Mouse (Mus musculus) ovary, postnatal 14 days (tissue): ENCODE measurements around the gene Npas1.

ENCODE experiments used
- DNase-seq: peaks from one replicate; pipeline ENCODE4 v3.0.0; 2022; ENCODE audit warnings: low spot score

The Npas1 gene

DNA sequence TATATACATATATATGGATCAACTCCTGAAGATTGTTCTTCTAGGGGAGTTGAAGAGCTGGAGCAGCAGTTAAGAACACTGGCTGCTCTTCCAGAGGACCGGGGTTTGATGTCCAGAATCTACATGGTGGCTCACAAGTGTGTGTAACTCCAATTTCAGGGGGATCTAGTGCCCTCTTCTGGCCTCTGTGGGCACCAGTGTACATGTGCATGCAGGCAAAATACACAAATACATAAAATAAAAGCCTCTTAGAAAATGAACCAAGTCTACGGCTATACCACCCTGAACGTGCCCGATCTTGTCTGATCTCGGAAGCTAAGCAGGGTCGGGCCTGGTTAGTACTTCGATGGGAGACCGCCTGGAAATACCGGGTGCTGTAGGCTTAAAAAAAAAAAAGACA is 6.0 kb downstream of the Npas1 start:
- DNase-seq, result no peak

DNA sequence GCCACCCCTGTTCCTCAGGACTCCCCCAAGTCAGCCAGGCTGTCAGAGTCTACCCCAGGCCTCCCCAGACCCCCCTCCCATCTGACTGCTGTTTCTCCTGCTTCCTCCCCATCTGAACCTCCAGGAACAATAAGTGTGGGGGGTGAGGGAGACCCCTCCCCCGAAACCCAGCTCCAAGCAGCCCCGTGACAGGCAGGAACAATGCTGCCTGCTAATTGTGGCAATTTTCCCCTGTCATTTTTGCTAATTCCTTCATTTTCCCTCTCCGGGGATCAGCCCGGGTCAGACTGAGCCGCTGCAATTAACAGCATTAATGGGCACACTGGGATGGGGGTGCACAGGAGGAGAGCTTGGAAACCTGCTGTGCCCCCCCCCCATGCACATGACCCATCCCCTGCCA is 9.4 kb downstream of the Npas1 start:
- no peak for DNase-seq

DNA sequence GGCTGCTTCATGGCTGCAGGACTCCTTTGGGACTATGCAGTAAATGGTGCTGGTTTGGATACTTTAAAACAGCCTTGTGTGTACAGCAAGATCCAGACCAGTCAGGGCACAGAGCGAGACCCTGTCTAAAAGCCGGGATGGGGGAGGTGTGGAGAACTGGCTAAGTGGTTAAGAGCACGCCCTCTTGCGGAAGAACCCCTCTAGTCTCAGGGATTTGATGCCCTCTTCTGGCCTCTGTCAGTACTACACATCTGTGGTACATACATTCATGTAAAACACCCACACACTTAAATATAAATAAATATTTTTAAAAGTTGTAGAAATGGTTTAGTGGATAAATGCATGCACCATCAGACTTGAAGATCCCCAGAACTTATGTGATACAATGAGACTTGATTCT is 11.0 kb downstream of the Npas1 start:
- DNase-seq, result no peak

DNA sequence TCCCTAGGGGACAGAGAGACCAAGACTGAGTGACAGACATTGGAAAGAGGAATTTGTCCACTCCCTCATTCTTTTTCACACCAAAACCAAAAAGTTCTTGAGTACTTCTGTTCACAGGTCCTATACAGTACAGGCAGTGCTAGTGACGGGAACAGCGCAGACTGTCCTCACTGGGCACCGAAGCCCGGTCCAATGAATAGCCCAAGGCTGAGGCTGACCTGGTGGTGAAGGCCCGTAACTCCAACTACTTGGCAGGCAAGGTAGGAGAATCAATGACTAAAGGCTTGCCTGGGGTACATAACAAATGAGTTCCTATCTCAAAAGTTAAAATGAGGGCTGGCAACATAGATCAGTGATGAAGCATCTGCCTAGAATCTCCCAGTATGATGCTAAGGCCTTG is 12.0 kb downstream of the Npas1 start:
- no peak for DNase-seq

DNA sequence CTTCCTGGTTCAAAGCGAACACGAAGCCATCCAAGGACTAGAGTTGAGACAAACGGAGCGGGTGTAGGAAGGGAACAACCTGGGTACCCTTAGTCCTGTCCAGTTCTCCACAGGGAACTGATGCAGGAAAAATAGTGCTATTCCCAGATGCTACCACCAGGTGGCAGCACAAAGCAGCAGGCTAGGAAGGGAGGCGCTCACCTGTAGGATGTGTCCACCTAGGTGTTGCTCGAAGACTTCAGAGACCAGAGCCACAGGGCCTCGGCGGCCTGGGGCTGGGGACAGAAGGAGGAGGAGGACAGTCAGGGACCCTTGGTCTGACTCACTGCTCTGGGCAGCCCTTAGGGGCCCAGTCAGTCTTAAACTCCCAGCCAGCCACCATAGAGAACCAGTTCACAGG is 12.4 kb downstream of the Npas1 start:
- peak; percentile 77 for DNase-seq

DNA sequence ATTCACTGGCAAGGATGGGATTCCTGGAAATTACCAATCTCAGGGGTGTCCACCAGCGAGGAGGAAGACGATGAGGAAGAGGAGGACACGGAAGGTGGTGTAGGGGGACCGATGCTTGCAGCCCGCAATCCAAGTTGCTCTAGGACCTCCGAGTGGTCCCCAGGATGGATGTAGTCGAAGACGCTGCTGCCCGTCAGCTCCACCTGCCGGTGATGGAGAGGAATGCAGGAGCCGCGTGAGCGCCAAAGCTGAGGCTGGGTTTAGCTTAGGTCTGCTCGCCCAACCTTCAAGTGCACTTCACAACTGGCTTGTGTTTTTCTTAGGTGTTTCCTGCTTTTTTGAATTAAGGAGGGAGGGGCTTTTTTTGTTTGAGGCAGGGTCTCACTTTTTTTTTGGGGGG is 14.3 kb downstream of the Npas1 start:
- DNase-seq, result peak; percentile 81

DNA sequence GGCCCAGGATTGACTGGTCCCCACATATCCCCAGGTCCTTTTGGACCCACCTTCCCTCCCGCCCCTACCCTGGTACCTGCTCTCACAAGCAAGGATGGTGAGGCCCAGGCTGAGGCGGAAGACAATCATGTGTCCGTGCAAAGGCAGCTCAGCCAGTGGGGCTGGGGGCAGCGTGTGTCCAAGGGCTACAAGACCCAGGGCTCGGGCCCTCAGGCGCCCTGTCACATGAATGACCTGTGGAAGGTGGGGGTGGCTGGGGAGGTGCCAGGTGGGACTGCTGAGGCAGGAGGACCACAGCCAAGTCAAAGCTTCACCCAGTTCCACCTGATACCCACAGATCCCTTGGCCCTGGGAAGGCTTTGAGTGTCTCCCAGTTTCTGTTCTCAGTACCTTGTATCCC is 15.8 kb downstream of the Npas1 start:
- DNase-seq, result no peak

DNA sequence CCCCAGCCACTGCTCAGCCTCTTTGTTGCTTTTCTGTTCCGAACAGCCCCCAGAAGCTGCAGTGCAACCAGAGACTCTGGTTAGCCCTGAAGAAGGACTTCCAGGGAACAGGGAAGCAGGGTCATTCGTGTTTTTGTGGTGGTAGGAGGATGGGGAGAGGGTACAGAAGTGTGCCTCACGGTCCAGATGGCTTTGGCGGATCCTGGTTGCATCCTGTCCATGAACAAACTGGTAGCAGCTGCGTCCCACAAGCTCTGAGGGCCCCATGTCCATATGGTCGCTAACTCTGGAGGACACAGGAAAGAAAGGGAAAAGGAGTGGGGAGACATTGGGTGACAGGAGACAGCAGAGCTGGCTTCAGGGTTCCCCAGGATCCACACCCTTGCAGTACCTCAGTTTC is 16.4 kb downstream of the Npas1 start:
- no peak for DNase-seq

DNA sequence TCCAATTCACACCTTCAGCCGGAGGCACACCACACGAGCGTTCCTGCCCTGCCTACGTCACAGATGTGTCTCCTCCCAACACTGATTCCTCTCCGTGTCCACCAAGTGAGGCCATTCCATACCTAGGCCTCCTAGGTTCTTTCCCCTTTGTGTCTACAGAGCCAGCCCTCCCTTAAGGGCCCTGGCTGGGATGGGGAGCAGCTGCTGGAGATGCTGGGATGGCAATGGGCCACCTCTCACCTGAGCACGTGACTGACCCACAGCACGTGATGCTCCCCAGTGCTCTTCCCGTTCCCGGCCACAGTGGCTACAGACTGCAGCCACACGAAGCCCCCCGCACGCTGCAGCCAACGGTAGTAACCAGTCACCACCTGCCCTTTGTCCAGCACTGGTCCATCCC is 17.0 kb downstream of the Npas1 start:
- no peak for DNase-seq

DNA sequence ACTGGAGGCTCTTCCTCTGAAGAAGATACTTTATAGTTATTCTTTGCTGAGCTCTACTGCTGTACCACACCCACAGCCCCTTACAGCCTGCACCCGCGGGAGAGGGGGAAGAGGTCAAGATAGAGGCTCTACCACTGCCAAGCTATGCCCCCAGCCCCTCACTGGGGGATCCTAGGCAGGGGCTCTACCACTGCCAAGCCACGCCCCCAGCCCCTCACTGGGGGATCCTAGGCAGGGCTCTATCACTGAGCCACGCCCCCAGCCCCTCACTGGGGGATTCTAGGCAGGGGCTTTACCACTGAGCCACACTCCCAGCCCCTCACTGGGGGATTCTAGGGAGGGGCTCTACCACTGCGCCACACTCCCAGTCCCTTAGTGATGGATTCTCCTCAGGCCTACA is 21.2 kb downstream of the Npas1 start:
- no peak for DNase-seq

DNA sequence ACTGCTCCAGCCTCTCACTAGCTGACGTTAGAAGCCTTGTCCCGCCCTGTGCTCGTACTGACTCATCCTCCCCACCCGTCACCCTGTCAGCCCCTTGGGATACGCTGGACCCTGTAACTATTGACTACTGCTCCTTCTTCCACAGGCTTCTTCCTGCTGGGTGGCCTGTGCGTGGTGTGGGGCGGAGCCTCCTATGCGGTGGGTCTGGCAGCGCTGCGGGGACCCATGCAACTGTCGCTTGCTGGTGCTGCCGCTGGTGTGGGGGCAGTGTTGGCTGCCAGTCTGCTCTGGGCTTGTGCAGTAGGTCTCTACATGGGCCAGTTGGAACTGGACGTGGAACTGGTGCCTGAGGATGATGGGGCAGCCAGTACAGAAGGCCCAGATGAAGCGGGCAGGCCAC is 22.5 kb downstream of the Npas1 start:
- no peak for DNase-seq

DNA sequence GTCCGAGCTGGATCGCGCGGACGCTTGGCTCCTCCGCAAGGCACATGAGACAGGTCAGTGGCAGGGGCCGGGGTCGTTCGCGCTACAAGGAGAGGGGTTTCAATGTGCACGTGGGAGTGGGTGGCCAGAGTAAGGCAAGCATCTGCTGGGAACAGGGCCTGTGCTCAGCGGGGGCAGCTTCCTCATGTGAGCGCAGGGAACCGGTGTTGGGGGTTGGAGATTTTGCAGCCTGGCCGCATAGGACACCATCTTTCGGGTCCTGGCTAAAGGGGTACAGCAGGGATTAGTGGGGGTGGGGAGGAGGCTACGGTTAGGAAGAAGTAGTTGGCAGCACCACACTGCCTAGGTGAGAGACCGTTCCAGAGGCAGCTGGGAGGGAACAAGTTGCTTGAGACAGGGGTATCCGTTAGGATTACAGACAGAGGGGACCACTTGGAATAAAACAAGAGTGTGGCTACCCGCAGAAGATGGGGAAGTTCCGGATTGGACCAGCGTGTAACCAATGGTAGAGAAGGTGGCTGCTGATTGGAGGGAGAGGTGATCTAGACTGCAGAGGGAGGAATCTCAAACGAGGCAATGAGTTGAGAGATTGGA is 24.3 kb downstream of the Npas1 start:
- peak; percentile 20 for DNase-seq

DNA sequence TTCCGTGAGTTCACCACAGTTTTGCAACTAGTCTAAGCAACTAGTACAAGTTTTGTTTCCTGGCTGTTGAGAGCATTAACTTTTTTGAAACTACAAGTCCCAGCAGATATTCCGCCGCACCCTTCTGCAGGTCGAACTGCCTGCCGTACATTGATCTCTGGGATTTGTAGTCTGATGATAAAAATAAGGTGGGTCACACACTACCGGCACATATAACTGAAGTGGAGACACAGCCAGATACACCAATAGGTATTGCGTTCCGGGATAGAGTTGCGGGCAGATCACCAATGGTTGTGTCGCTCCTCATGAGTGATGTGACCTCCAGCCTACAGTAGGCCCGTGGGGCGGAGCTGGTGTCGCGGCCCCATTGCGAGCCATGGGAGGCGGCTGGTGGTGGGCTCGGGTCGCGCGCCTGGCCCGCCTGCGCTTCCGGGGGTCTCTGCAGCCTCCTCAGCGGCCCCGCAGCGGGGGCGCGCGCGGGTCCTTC is 24.9 kb downstream of the Npas1 start, which contains the start of gene Tmem160:
Tmem160 (plus strand) TSS at position 193 of the 487 bp plus-strand sequence.
- DNase-seq, result peak; percentile 70

DNA sequence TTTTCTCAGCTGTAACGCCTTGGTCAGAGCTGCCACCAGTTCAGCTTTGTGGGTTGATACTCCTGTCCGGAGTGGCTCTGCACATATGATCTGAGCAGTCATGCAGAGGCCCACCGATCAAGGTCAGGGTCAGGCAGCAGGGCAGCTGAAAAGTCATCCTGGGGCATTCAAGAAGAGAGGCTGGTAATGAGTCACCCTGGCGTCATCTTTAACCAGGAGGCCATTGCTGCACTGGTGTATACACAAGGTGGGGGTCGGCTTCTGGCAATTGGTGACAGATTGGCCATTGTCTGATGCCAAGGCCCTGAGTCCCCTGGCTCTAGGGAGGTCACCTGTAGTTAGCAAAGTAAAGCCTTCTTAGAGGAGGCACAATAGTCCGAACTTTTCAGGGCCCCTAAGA is 25.9 kb downstream of the Npas1 start:
- no peak for DNase-seq

DNA sequence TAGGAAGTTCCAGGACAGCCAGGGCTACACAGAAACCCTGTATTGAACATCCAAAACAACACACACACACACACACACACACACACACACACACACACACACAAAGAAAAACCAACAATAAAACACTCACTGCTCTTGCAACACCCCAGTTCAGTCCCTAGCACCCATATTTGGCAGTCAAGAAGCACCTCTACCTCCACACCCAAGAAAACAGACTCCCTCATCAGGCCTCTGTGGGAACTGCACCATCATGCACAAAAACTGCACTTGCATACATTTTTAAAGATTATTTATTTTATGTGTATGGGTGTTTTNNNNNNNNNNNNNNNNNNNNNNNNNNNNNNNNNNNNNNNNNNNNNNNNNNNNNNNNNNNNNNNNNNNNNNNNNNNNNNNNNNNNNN is 36.3 kb downstream of the Npas1 start:
- no peak for DNase-seq

DNA sequence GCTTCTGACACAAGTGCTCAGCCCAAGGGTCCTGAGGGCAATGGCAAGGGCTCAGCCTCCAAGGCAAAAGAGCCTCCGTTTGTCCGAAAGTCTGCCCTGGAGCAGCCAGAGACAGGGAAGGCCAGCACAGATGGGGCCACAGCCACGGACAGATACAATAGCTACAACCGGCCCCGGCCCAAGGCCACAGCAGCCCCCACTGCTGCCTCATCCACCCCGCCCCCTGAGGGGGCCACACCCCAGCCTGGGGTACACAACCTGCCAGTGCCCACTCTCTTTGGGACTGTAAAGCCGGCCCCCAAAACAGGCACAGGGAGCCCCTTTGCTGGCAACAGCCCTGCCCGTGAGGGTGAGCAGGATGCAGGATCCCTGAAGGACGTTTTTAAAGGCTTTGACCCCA is 42.4 kb downstream of the Npas1 start:
- no peak for DNase-seq

DNA sequence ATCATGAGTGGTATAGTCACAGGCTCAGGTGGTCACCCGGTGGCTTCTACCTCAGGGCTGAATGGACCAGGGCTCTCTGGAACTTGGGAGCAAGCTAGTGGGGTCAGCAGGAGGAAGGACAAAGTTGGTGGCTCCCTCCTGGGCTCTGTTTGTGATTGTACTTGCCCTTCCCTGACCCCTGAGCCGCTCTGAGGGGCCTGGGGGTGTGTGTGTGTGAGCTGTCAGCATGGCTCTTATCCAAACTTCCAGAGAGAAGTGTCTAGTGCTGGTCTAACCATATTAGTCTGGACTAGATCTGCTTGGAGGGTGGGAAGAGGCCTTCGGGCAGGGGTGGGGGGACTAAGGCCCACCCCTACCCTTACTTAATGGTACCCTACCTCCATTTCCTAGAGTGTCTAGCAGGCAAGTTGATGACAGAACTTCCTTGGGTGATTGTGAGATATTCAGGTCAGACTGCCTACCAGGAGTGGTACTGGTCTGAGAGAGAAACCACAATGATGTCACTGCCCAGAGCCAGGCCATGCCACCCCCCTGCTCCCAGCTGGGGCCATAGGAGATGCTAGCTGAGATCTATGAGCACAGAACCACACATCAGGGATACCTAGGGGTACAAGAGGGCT is 44.1 kb downstream of the Npas1 start:
- DNase-seq, result no peak

DNA sequence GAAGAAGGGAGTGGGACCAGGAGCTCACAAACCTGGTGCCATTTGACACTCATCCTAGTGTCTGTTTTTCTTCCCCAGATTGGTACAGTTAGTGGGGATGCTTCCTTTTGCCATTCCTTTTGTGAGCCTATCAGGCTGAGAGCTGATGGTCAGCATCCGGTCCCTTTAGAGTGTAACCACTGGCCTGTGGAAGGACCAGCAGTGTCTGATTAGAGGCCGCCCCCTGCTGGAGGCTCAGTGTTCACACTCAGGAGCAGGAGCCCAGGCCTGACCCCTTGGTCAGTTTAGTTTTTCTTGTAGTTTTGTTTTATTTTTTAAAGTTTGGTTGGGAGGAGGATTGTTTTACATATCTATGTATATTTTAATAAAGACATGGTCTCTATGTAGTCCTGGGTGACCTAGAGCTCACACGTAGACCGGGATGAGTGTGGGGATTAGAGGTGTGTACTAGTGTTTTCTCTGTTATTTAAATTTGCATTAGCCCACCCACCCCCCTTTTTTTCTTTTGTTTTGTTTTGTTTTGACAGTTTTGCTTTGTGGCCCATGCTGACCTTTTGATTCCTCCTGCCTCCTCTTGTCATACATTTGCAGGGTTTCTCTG is 51.3 kb downstream of the Npas1 start:
- DNase-seq, result peak; percentile 65

DNA sequence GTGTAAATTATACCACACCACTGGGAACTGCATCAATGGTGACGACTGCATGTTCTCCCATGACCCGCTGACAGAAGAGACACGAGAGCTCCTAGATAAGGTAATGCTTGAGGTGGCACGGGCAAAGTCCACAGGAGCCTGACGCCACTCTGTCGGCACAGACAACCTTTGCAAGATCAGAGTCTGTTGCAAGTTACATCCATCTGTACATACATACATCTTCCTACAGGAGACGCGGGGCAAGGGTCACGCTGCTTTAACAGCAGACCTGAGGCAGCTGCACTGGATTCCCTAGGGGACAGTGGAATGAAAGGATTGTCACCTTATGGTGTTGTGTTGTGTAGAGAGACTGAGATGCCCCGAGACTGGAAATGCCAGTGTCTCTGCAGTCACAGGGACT is 51.8 kb downstream of the Npas1 start:
- DNase-seq, result no peak

DNA sequence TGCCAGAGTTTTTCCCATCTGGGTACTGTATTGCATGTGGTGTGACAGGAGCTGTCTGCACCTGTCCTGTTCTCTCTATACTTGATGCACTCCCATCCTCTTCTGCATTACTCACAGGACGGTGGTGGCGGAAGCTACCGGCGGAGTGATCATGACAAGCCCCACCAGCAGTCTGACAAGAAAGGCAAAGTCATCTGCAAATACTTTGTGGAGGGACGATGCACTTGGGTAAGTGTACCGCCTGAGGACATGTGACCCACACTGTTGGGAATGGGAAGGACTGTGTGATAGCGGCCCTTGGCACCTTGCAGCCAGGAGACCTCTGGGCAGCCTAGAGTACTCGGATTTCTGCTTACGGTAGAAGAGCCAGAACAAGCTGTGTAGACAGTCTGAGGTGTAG is 53.8 kb downstream of the Npas1 start:
- no peak for DNase-seq

DNA sequence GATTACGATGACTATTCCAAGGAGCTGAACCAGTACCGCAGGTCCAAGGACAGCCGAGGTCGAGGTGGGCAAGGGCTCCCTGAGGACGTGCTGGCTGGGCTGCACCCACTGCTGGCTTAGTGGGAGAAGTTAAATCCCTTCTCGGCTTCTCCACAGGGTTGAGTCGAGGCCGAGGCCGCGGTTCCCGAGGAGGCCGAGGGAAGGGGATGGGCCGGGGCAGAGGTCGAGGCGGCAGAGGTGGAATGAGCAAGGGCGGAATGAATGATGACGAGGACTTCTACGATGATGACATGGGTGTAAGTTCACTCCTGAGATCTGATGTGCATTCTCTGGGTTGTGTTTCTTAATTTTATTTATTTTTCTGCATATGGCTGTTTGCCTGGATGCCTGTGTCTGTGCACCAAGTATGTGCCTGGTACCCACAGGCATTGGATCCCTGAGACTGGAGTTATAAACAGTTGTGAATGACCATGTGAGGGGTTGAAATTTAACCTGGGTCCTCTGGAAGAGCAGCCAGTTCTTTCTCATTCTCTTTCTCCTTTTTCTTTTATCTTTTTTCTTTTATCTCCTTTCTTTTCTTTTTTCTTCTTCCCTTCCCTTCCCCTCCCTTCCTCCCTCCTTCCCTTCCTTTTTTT is 55.2 kb downstream of the Npas1 start:
- DNase-seq, result no peak

DNA sequence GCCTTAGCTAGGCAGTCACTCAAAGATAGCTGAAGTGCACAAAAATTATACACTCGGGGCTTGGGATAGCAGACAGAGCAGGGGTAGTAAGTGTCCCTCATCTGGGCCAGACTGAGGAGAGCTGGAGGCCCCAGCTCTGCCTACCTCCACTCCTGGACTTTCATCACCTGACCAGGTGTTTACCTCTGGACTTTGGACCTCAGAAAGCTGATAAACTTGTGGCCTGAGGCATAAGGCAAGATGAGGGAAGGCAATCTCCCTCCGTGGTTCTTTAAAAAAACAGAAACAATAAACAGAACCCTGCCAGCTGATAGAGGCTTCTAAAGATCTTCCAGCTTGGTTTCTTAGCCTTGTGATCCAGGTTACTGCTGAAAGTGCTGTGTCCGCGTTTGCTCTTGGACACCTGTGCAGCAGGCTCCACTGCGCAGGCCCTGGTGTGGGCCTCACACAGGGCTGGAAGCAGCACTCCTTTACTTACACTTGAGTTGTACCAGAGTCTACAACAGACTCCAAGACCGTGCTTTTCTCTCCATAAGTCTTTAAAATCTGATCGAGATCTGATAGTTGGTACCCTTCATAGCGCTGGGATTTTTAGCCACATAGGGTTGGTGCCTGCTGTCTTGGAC is 56.9 kb downstream of the Npas1 start:
- DNase-seq, result no peak

DNA sequence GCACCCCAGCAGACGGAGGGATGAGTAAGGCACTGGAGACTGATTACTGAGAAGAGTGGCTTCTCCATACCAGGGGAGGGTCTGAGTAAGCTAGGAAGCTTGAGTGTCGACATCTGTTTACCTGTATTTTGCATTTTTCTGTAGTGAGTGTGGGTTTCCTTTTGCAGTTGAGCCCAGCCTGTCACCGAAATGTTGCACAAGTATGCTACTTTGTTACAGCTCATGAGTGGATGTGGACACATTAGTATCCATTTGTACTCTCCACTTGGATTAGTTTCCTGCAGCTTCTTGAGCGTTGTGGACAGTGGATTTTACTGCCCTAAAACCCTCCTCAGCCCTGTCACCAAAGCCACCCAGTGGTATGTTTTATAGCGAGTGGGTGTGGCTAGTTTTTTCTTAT is 58.8 kb downstream of the Npas1 start:
- DNase-seq, result no peak
